Comparison of ENCODE assay signal across 13 mouse cellular contexts in genomic region chr10:126924087-126924486, GRCm38 (mm10). TPM values are rescaled to one million over a fixed set of nuclear protein-coding genes. Genes with fewer than 3 reads are reported as not detected.
DNase-seq lines count a peak whose midpoint lies in the region; ATAC-seq and TF ChIP-seq lines count a peak whose summit lies in the region.
"Had no signal": no experiment of that assay in that cellular context is flagged by ENCODE, and none has a peak within 500 bp of the region (broad histone marks: within the 10 kb centered on the region; RNA-seq: fewer than 3 reads in every experiment).

No protein-coding gene starts in this region.

- 43% methylated on average over 3 of the region's 3 CpGs for WGBS in liver, embryonic 12.5 days (ENCODE audit: insufficient replicate concordance)

- no peak overlapping the region for H3K4me3 ChIP-seq in layer of hippocampus, adult 2 months
- no peak overlapping the region for H3K4me3 ChIP-seq in liver, embryonic 12.5 days
- H3K4me3 ChIP-seq: hindbrain, embryonic 15.5 days; neural tube, embryonic 13.5 days had no signal

- H3K27me3 ChIP-seq in liver, embryonic 12.5 days (replicated peaks): peaks cover 41% of the 10 kb centered on the region
- H3K27me3 ChIP-seq: hindbrain, embryonic 15.5 days had no signal

- H3K9ac ChIP-seq in liver, embryonic 12.5 days: no peak overlapping the region
- H3K9ac ChIP-seq: hindbrain, embryonic 15.5 days; liver, postnatal 0 days; neural tube, embryonic 13.5 days had no signal

- H3K36me3 ChIP-seq in liver, embryonic 12.5 days: no peaks in the 10 kb centered on the region
- H3K36me3 ChIP-seq: hindbrain, embryonic 15.5 days; neural tube, embryonic 13.5 days had no signal

- peaks cover 10% of the 10 kb centered on the region; the same call in 1 of the 2 replicates for H3K9me3 ChIP-seq in liver, embryonic 12.5 days (replicated peaks)
- H3K9me3 ChIP-seq: hindbrain, embryonic 15.5 days; neural tube, embryonic 13.5 days had no signal

- DNase-seq in adrenal gland, adult (ENCODE audit: inconsistent age in 2 of 2, low spot score in 1 of 2): peak; percentile 23 to 40
- DNase-seq in adrenal gland, postnatal 10 days: no peak
- no peak for DNase-seq in layer of hippocampus, adult 2 months (ENCODE audit: low spot score in 2 of 2)
- no peak for DNase-seq in layer of hippocampus, adult 9-11 months
- peak; percentile 73 to 76 for DNase-seq in cerebellum, postnatal 25 days
- DNase-seq in skeletal muscle tissue, adult 2 months (ENCODE audit: low read depth, low spot score): peak; percentile 61
- no peak for DNase-seq in left cerebral cortex, adult 8-10 months (ENCODE audit: low spot score in 2 of 2)
- DNase-seq: kidney, postnatal 36 days; liver, postnatal 0 days; right cerebral cortex, adult 18-20 months had no signal

- no peak overlapping the region for H3K4me2 ChIP-seq in liver, embryonic 12.5 days
- H3K4me2 ChIP-seq: hindbrain, embryonic 15.5 days; neural tube, embryonic 13.5 days had no signal

- no peak for TF ChIP-seq CTCF in layer of hippocampus, adult 2 months (conservative IDR thresholded peaks at IDR 0.05)

- H3K27ac ChIP-seq in layer of hippocampus, adult 2 months: peak overlapping the region; percentile 68
- H3K27ac ChIP-seq in liver, embryonic 12.5 days: no peak overlapping the region
- H3K27ac ChIP-seq: hindbrain, embryonic 15.5 days; neural tube, embryonic 13.5 days had no signal

- H3K4me1 ChIP-seq in liver, embryonic 12.5 days: peaks cover 10% of the 10 kb centered on the region

- no peak for ATAC-seq in liver, embryonic 12.5 days
- ATAC-seq: liver, postnatal 0 days had no signal

RNA-seq across cellular contexts. Expression of gene Atp23, which starts 22.9 kb away (rescaled TPM):
- 10 to 100 TPM in 1 of 2 experiments, 1 to 10 TPM in 1; 7.4 to 11.3 TPM for total RNA-seq in adrenal gland, postnatal 10 days (2021)
- 1 to 10 TPM; 9.0 to 10.0 TPM for total RNA-seq in layer of hippocampus, adult 2 months (2021)
- polyA plus RNA-seq in liver, embryonic 12.5 days (2016; fragmentation: Nextera tagmentation; extraction: Ambion mirVana): 13.9 and 14.4 TPM in 2 replicates
- 10 to 100 TPM; 10.5 to 13.4 (median 11.8) TPM for total RNA-seq in left cerebral cortex, adult 8-10 months (2022)

RNA-seq across cellular contexts. Expression of gene Ctdsp2, which starts 54.4 kb away (rescaled TPM):
- total RNA-seq in adrenal gland, postnatal 10 days (2021): 100 to 1,000 TPM; 137 to 168 TPM
- total RNA-seq in layer of hippocampus, adult 2 months (2021): 100 to 1,000 TPM; 106 to 116 TPM
- polyA plus RNA-seq in liver, embryonic 12.5 days (2016; fragmentation: Nextera tagmentation; extraction: Ambion mirVana): 22.2 and 24.0 TPM in 2 replicates
- 10 to 100 TPM; 74.8 to 83.4 (median 82.5) TPM for total RNA-seq in left cerebral cortex, adult 8-10 months (2022)

Comparison
In these comparisons a context has a peak if more than half of its experiments do, and no peak if none do; other contexts are left out.
1. DNase-seq: peak in adrenal gland, adult (2 of 2), cerebellum, postnatal 25 days (2 of 2) and skeletal muscle tissue, adult 2 months (single experiment); none in adrenal gland, postnatal 10 days (single experiment), layer of hippocampus, adult 2 months (0 of 2), layer of hippocampus, adult 9-11 months (single experiment) and left cerebral cortex, adult 8-10 months (0 of 2).